Mouse (Mus musculus): ENCODE results near the gene Plxnc1. TPM values are rescaled to one million over a fixed set of nuclear protein-coding genes. Genes with fewer than 3 reads are reported as not detected.

Gene Plxnc1
- total RNA-seq, 2 experiments from 2014 or later: 2.0 to 2.6 TPM

- intact Hi-C loops (cut with DNase I): loop anchor here (1.0 to 5.0 kb wide), 2 partner anchors 250 to 334 kb away; no protein-coding TSS in a partner anchor
- no peak for DNase-seq (ENCODE audit: low spot score)
Observed at GRCm38 (mm10) chr10:94957705-94958104, 13.1 kb upstream of the Plxnc1 start.

- no peak for DNase-seq (ENCODE audit: low spot score)
- intact Hi-C loops (cut with DNase I): loop anchor here (10.0 kb wide), 1 partner anchor 143 kb away; no protein-coding TSS in a partner anchor
Observed at GRCm38 (mm10) chr10:94947915-94948675, 3.5 kb upstream of the Plxnc1 start.

GRCm38 (mm10) chr10:94947386-94947785 is 2.8 kb upstream of the Plxnc1 start:
- intact Hi-C loops (cut with DNase I): loop anchor here (10.0 kb wide), 1 partner anchor 143 kb away; no protein-coding TSS in a partner anchor
- DNase-seq (ENCODE audit: low spot score): no peak

GRCm38 (mm10) chr10:94945206-94945711 is 624 bp upstream of the Plxnc1 start:
- DNase-seq (ENCODE audit: low spot score): no peak
- intact Hi-C loops (cut with DNase I): loop anchor here (10.0 kb wide), 1 partner anchor 140 kb away; no protein-coding TSS in a partner anchor

GRCm38 (mm10) chr10:94943846-94944690 is 567 bp downstream of the Plxnc1 start:
- peak; percentile 23 for DNase-seq (ENCODE audit: low spot score)
- intact Hi-C loops (cut with DNase I): loop anchor here (10.0 kb wide), 1 partner anchor 139 kb away; no protein-coding TSS in a partner anchor

GRCm38 (mm10) chr10:94943401-94943845 is 1.2 kb downstream of the Plxnc1 start:
- no peak for DNase-seq (ENCODE audit: low spot score)
- intact Hi-C loops (cut with DNase I): loop anchor here (10.0 kb wide), 1 partner anchor 139 kb away; no protein-coding TSS in a partner anchor

GRCm38 (mm10) chr10:94942449-94943041 is 2.1 kb downstream of the Plxnc1 start:
- DNase-seq (ENCODE audit: low spot score): no peak
- intact Hi-C loops (cut with DNase I): loop anchor here (10.0 kb wide), 1 partner anchor 138 kb away; no protein-coding TSS in a partner anchor

GRCm38 (mm10) chr10:94941551-94941950 is 3.1 kb downstream of the Plxnc1 start:
- DNase-seq (ENCODE audit: low spot score): no peak
- intact Hi-C loops (cut with DNase I): loop anchor here (10.0 kb wide), 1 partner anchor 137 kb away; no protein-coding TSS in a partner anchor

GRCm38 (mm10) chr10:94940786-94941185 is 3.8 kb downstream of the Plxnc1 start:
- DNase-seq (ENCODE audit: low spot score): no peak
- intact Hi-C loops (cut with DNase I): loop anchor here (10.0 kb wide), 1 partner anchor 136 kb away; no protein-coding TSS in a partner anchor

- intact Hi-C loops (cut with DNase I): loop anchor here (10.0 kb wide), 1 partner anchor 135 kb away; no protein-coding TSS in a partner anchor
- no peak for DNase-seq (ENCODE audit: low spot score)
Observed at GRCm38 (mm10) chr10:94940061-94940460, 4.6 kb downstream of the Plxnc1 start.

GRCm38 (mm10) chr10:94938899-94939298 is 5.7 kb downstream of the Plxnc1 start:
- intact Hi-C loops (cut with DNase I): no loop called here
- no peak for DNase-seq (ENCODE audit: low spot score)

- intact Hi-C loops (cut with DNase I): no loop called here
- DNase-seq (ENCODE audit: low spot score): no peak
Observed at GRCm38 (mm10) chr10:94938320-94938719, 6.3 kb downstream of the Plxnc1 start.

- intact Hi-C loops (cut with DNase I): no loop called here
- DNase-seq (ENCODE audit: low spot score): no peak
Observed at GRCm38 (mm10) chr10:94935270-94935669, 9.4 kb downstream of the Plxnc1 start.

GRCm38 (mm10) chr10:94934151-94934614 is 10.5 kb downstream of the Plxnc1 start:
- intact Hi-C loops (cut with DNase I): no loop called here
- DNase-seq (ENCODE audit: low spot score): no peak

- intact Hi-C loops (cut with DNase I): no loop called here
- peak; percentile 61 for DNase-seq (ENCODE audit: low spot score)
Observed at GRCm38 (mm10) chr10:94931961-94932832, 12.4 kb downstream of the Plxnc1 start.

GRCm38 (mm10) chr10:94928164-94928563 is 16.5 kb downstream of the Plxnc1 start:
- no peak for DNase-seq (ENCODE audit: low spot score)
- intact Hi-C loops (cut with DNase I): no loop called here

GRCm38 (mm10) chr10:94926297-94926696 is 18.3 kb downstream of the Plxnc1 start:
- intact Hi-C loops (cut with DNase I): no loop called here
- no peak for DNase-seq (ENCODE audit: low spot score)

GRCm38 (mm10) chr10:94924878-94925277 is 19.8 kb downstream of the Plxnc1 start:
- intact Hi-C loops (cut with DNase I): no loop called here
- DNase-seq (ENCODE audit: low spot score): no peak

- DNase-seq (ENCODE audit: low spot score): no peak
- intact Hi-C loops (cut with DNase I): no loop called here
Observed at GRCm38 (mm10) chr10:94924450-94924849, 20.2 kb downstream of the Plxnc1 start.
